Mouse (Mus musculus): Measurements from ENCODE around the gene Cyb561d2.

DNA sequence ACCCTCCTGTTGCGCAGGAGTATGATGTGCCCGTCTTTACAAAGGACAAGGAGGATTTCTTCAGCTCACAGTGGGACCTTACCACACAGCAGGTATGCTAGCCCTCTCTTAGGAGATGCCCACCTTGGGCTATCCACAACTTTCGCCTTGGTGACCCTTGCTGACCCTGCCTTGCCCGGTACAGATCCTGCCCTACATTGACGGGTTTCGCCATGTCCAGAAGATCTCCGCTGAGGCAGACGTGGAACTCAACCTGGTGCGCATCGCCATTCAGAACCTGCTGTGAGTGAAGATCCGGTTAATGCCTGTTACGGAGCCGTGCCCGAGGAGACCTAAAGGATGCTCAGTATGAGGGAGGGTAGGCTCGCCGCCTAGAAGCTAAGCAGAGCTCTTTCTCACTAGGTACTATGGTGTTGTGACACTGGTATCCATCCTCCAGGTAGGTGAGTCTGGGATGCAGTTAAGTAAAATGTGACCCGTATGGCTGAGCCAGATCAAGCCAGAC is 2.3 kb upstream of the Cyb561d2 start:
- TF ChIP-seq CTCF (IDR thresholded peaks at IDR 0.05; ENCODE audit: extremely low read depth, insufficient read depth, low read length) (no peak), POLR2A (IDR thresholded peaks at IDR 0.05; ENCODE audit: extremely low read depth, insufficient read depth, low read length) (no peak)

Data from cortical plate, adult 2 months (tissue).